25 mouse cellular contexts compared by ENCODE assay signal in genomic region chr2:124661316-124661715, GRCm38 (mm10).
"Had no signal": no experiment of that assay in that cellular context is flagged by ENCODE, and none has a peak within 500 bp of the region (broad histone marks: within the 10 kb centered on the region; RNA-seq: fewer than 3 reads in every experiment).

No protein-coding gene starts in this region.

- H3K27ac ChIP-seq: embryonic facial prominence, embryonic 10.5 days; embryonic facial prominence, embryonic 12.5 days; embryonic facial prominence, embryonic 13.5 days; embryonic facial prominence, embryonic 15.5 days; forebrain, embryonic 10.5 days; forebrain, embryonic 12.5 days; forebrain, embryonic 13.5 days; forebrain, embryonic 15.5 days had no signal

- H3K4me3 ChIP-seq: embryonic facial prominence, embryonic 10.5 days; embryonic facial prominence, embryonic 12.5 days; embryonic facial prominence, embryonic 13.5 days; embryonic facial prominence, embryonic 15.5 days; erythroblast, embryonic 14.5 days; forebrain, embryonic 10.5 days; forebrain, embryonic 12.5 days; forebrain, embryonic 13.5 days; forebrain, embryonic 15.5 days had no signal

- H3K4me2 ChIP-seq: embryonic facial prominence, embryonic 12.5 days; embryonic facial prominence, embryonic 13.5 days; embryonic facial prominence, embryonic 15.5 days; forebrain, embryonic 12.5 days; forebrain, embryonic 13.5 days; forebrain, embryonic 15.5 days had no signal

- H3K4me1 ChIP-seq: embryonic facial prominence, embryonic 12.5 days; embryonic facial prominence, embryonic 13.5 days; embryonic facial prominence, embryonic 15.5 days had no signal

- H3K9me3 ChIP-seq: embryonic facial prominence, embryonic 10.5 days; embryonic facial prominence, embryonic 12.5 days; embryonic facial prominence, embryonic 13.5 days; embryonic facial prominence, embryonic 15.5 days; forebrain, embryonic 10.5 days; forebrain, embryonic 12.5 days; forebrain, embryonic 13.5 days; forebrain, embryonic 15.5 days had no signal

- DNase-seq: cerebellum, adult 18-20 months; cerebellum, adult 2 months; cerebellum, adult 8-10 months; cerebellum, adult 9-10 months; cerebellum, adult 9-11 months; cerebellum, postnatal 10 days; cerebellum, postnatal 14 days; cerebellum, postnatal 25 days; cerebellum, postnatal 36 days; embryo, embryonic 11 days; forebrain, postnatal 0 days; gastrocnemius, postnatal 10 days; gastrocnemius, postnatal 14 days; gastrocnemius, postnatal 25 days had no signal

- ATAC-seq: forebrain, embryonic 13.5 days; forebrain, embryonic 14.5 days; forebrain, embryonic 15.5 days; forebrain, embryonic 16.5 days; forebrain, postnatal 0 days had no signal

- H3K9ac ChIP-seq: embryonic facial prominence, embryonic 12.5 days; embryonic facial prominence, embryonic 13.5 days; embryonic facial prominence, embryonic 15.5 days; forebrain, embryonic 12.5 days; forebrain, embryonic 13.5 days; forebrain, embryonic 15.5 days; forebrain, postnatal 0 days had no signal

- H3K27me3 ChIP-seq: embryonic facial prominence, embryonic 12.5 days; embryonic facial prominence, embryonic 13.5 days; embryonic facial prominence, embryonic 15.5 days; forebrain, embryonic 12.5 days; forebrain, embryonic 13.5 days; forebrain, embryonic 15.5 days had no signal
